Mouse (Mus musculus): ENCODE data around the gene Inpp5f. TPM values are rescaled to one million over a fixed set of nuclear protein-coding genes. Genes with fewer than 3 reads are reported as not detected.

The Inpp5f gene
- polyA plus RNA-seq, 1 experiment from 2014 or later: 7.2 TPM

DNA sequence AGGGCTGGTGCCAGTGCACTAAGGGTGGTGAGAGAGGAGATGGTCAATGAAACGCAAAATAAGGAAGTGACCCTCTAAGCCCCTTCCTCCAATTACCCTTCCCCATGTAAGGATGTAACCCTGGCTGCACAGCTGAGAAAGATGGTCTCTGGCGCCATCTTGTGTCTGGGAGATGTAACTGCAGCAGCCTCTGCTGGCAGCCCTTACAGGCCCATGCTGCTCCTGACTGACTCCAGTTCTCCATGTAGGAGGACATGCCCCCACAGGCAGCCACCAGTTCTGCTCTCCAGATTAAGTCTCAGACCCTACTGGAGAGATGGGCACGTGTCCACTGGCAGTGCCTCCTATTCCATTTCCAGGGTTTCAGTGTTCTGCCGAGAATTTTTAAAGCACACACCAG, 94.6 kb downstream of the Inpp5f start:
- peak; percentile 98 for TF ChIP-seq CTCF (IDR thresholded peaks at IDR 0.05; ENCODE audit: low read depth)
- TF ChIP-seq EP300 (IDR thresholded peaks at IDR 0.05; ENCODE audit: low read depth): no peak
- DNase-seq: peak; percentile 70
- no peaks in the 10 kb centered on the region for H3K9me3 ChIP-seq (ENCODE audit: low read length)
- peak; percentile 49 for ATAC-seq
- no peak overlapping the region for H3K9ac ChIP-seq (replicated peaks)
- no peak overlapping the region for H3K4me3 ChIP-seq (ENCODE audit: low read depth, low read length)
- peaks cover 83% of the 10 kb centered on the region for H3K36me3 ChIP-seq (replicated peaks; ENCODE audit: insufficient read depth, low read length)
- no peaks in the 10 kb centered on the region for H3K27me3 ChIP-seq (ENCODE audit: insufficient read depth, low read length)
- no peak overlapping the region for H3K4me2 ChIP-seq (ENCODE audit: low read depth, low read length)
- no peaks in the 10 kb centered on the region for H3K4me1 ChIP-seq (ENCODE audit: insufficient read depth)
- WGBS (ENCODE audit: insufficient replicate concordance): 28% methylated on average over 4 of the region's 4 CpGs
- H3K27ac ChIP-seq (ENCODE audit: low read depth): no peak overlapping the region

DNA sequence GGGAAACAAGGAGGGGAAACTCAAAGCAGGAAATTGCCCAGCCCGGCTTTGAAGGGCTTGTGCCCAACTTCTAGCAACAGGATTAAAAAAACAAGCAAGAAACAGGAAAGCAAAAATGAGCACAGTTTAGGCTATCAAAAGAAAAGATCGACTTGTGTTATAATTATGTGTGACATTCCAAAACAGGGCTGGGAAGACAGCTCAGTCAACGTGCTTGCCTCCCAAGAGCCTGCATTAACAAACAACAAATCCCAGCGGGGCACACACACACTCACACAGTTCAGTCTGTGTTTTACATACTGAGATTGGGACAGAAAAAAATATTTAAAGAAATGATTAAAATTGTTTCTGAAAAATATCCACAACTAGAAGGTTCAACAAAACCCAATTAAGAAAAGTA, 106.9 kb downstream of the Inpp5f start:
- Histone ChIP-seq H3K4me1 (ENCODE audit: insufficient read depth) (no peaks in the 10 kb centered on the region), H3K4me3 (ENCODE audit: low read depth, low read length) (no peak overlapping the region), H3K27ac (ENCODE audit: low read depth) (no peak overlapping the region), H3K27me3 (ENCODE audit: insufficient read depth, low read length) (no peaks in the 10 kb centered on the region), H3K9me3 (ENCODE audit: low read length) (no peaks in the 10 kb centered on the region), H3K4me2 (ENCODE audit: low read depth, low read length) (no peak overlapping the region), H3K9ac (replicated peaks) (no peak overlapping the region), H3K36me3 (replicated peaks; ENCODE audit: insufficient read depth, low read length) (peaks cover 70% of the 10 kb centered on the region)
- ATAC-seq (no peak), DNase-seq (no peak)
- 73% methylated on average over 4 of the region's 4 CpGs for WGBS (ENCODE audit: insufficient replicate concordance)
- TF ChIP-seq EP300 (IDR thresholded peaks at IDR 0.05; ENCODE audit: low read depth): no peak
- TF ChIP-seq CTCF (IDR thresholded peaks at IDR 0.05; ENCODE audit: low read depth): no peak

DNA sequence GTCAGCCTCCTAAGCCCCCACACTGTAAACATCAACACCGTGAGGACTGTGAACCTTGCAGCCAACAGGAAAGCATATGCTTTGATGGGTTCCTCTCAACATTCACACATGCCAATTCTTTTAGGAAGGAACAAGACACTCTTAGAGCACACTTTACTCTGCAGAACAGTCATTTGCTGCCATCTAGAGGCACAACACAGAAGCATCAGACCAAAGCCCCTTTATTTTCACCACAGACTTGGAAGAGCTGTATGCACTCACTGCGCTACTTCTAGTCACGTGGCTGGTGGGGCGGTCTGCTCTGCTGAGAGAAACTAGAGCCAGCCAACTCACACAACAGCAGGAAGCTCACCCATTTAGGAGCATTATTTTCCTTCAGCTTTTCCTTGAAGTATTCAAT, 113.6 kb downstream of the Inpp5f start:
- no peak overlapping the region for H3K4me2 ChIP-seq (ENCODE audit: low read depth, low read length)
- H3K4me3 ChIP-seq (ENCODE audit: low read depth, low read length): no peak overlapping the region
- no peak overlapping the region for H3K9ac ChIP-seq (replicated peaks)
- no peak overlapping the region for H3K27ac ChIP-seq (ENCODE audit: low read depth)
- H3K4me1 ChIP-seq (ENCODE audit: insufficient read depth): peaks cover 8% of the 10 kb centered on the region; the same call in 1 of the 2 replicates
- 32% methylated on average over 4 of the region's 4 CpGs for WGBS (ENCODE audit: insufficient replicate concordance)
- DNase-seq (peak; percentile 47), ATAC-seq (peak; percentile 82)
- no peaks in the 10 kb centered on the region for H3K27me3 ChIP-seq (ENCODE audit: insufficient read depth, low read length)
- TF ChIP-seq EP300 (IDR thresholded peaks at IDR 0.05; ENCODE audit: low read depth) (no peak), CTCF (IDR thresholded peaks at IDR 0.05; ENCODE audit: low read depth) (peak; percentile 80)
- H3K9me3 ChIP-seq (ENCODE audit: low read length): no peaks in the 10 kb centered on the region
- H3K36me3 ChIP-seq (replicated peaks; ENCODE audit: insufficient read depth, low read length): peaks cover 28% of the 10 kb centered on the region

DNA sequence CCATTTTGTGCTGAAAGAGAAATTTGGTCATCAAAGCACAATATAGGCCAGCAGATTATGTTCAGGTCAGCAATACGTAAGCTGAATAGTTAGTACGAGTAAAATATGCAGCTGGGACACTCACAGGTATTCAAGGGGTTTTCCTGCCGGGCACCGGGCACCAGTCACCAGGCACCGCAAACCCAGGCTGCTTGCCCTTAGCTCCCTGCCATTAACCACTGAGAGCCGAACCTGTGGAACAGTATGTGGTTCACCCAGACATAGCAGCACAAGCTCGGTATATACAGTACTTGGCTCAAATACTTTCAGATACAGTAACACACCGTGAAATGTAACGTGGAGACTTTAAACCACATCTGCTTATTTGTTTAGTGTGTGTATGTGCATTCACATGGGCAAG, 114.1 kb downstream of the Inpp5f start:
- Histone ChIP-seq H3K27ac (ENCODE audit: low read depth) (no peak overlapping the region), H3K27me3 (ENCODE audit: insufficient read depth, low read length) (no peaks in the 10 kb centered on the region), H3K4me1 (ENCODE audit: insufficient read depth) (peaks cover 8% of the 10 kb centered on the region; the same call in 1 of the 2 replicates), H3K9ac (replicated peaks) (no peak overlapping the region), H3K36me3 (replicated peaks; ENCODE audit: insufficient read depth, low read length) (peaks cover 25% of the 10 kb centered on the region; the same call in 1 of the 2 replicates), H3K9me3 (ENCODE audit: low read length) (no peaks in the 10 kb centered on the region), H3K4me3 (ENCODE audit: low read depth, low read length) (no peak overlapping the region), H3K4me2 (ENCODE audit: low read depth, low read length) (no peak overlapping the region)
- 76% methylated on average over 9 of the region's 9 CpGs for WGBS (ENCODE audit: insufficient replicate concordance)
- TF ChIP-seq EP300 (IDR thresholded peaks at IDR 0.05; ENCODE audit: low read depth) (no peak), CTCF (IDR thresholded peaks at IDR 0.05; ENCODE audit: low read depth) (no peak)
- ATAC-seq (no peak), DNase-seq (no peak)

DNA sequence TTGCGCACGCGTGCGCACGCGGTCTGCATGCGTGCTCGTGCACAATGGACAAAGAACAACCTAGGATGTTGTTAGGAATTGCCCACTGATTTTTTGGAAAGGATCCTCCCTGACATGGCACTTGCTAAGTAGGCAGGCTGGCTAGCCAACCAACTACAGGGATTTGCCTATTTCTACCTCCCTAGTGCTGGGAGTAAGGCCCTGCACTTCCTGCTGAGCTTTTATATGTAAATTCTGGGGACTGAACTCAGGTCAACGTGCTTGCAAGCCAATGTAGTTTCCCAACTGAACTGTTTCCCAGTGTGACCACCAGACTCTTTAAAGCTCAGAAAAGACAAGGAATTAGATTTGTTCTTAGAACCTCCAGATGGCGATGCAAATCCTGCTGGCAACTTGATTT, 115.9 kb downstream of the Inpp5f start:
- Histone ChIP-seq H3K9me3 (ENCODE audit: low read length) (no peaks in the 10 kb centered on the region), H3K4me1 (ENCODE audit: insufficient read depth) (peaks cover 18% of the 10 kb centered on the region; the same call in 1 of the 2 replicates), H3K27ac (ENCODE audit: low read depth) (no peak overlapping the region), H3K9ac (replicated peaks) (no peak overlapping the region), H3K4me3 (ENCODE audit: low read depth, low read length) (no peak overlapping the region), H3K36me3 (replicated peaks; ENCODE audit: insufficient read depth, low read length) (peaks cover 11% of the 10 kb centered on the region; the same call in 1 of the 2 replicates), H3K4me2 (ENCODE audit: low read depth, low read length) (no peak overlapping the region), H3K27me3 (ENCODE audit: insufficient read depth, low read length) (no peaks in the 10 kb centered on the region)
- ATAC-seq: no peak
- 82% methylated on average over 10 of the region's 10 CpGs for WGBS (ENCODE audit: insufficient replicate concordance)
- TF ChIP-seq EP300 (IDR thresholded peaks at IDR 0.05; ENCODE audit: low read depth) (no peak), CTCF (IDR thresholded peaks at IDR 0.05; ENCODE audit: low read depth) (no peak)
- DNase-seq: no peak

DNA sequence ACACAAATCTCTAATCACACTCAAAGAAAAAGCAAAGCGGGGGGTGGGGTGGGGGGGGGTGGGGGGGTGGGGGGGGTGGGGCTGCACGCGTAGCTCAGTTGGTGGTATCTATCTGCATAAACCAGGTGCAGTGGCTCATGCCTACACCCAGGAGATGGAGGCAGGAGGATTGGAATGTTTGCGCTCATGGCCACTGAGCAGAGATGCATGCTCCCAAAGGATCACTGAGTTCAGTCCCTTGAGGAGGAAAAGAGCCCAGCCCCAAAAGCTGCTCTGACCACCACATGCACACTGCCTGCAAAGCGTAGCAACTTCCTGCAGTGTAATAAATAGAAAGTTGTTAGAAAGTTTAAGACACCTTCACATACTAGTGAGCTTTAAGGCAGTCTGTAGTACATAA, 116.6 kb downstream of the Inpp5f start:
- H3K4me2 ChIP-seq (ENCODE audit: low read depth, low read length): no peak overlapping the region
- no peak overlapping the region for H3K27ac ChIP-seq (ENCODE audit: low read depth)
- H3K36me3 ChIP-seq (replicated peaks; ENCODE audit: insufficient read depth, low read length): peaks cover 6% of the 10 kb centered on the region; the same call in 1 of the 2 replicates
- peaks cover 18% of the 10 kb centered on the region; the same call in 1 of the 2 replicates for H3K4me1 ChIP-seq (ENCODE audit: insufficient read depth)
- H3K27me3 ChIP-seq (ENCODE audit: insufficient read depth, low read length): no peaks in the 10 kb centered on the region
- ATAC-seq (no peak), DNase-seq (no peak)
- WGBS (ENCODE audit: insufficient replicate concordance): 71% methylated on average over 5 of the region's 5 CpGs
- no peaks in the 10 kb centered on the region for H3K9me3 ChIP-seq (ENCODE audit: low read length)
- no peak overlapping the region for H3K9ac ChIP-seq (replicated peaks)
- no peak for TF ChIP-seq CTCF (IDR thresholded peaks at IDR 0.05; ENCODE audit: low read depth)
- H3K4me3 ChIP-seq (ENCODE audit: low read depth, low read length): no peak overlapping the region

Measured in liver, postnatal 0 days (tissue).